Mouse (Mus musculus): Measurements from ENCODE around the gene Mecom. TPM values are rescaled to one million over a fixed set of nuclear protein-coding genes. Genes with fewer than 3 reads are reported as not detected.

The Mecom gene
- polyA plus RNA-seq, 1 experiment = 74.4 TPM

DNA sequence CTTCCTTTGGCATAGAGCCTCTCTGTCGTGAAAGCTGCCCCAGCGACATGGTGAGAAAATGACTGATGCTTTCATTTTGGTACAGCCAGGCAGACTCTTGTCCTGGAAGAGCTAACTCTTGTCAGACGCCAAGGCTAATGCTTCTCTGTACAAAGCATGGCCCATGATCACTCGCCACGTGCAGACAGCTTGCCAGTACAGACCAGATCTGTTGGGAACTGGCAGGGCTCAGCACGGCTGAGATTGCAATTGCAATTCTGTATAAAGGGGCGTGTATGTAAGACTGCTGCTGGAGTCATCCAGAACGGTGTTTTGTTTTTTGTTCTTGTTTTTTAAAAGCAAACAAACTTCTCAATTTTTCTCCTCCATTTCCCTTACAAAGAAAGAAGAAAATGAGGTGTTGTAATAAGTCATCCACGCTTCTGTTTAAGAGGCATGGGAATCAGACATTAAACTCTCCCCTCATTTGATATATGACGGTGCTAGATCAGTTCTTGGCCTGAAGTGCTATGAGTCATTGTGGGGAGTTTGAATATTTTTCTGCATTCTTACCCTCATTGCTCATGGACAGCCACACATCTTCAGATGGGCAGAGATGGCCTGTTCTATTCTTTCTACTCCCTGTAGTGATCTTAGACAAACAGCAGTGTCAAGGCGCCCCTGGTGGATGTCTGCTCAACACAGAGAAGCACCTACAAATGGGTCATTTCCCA lies 644.1 kb downstream of the Mecom start:
- Histone ChIP-seq H3K4me3 (ENCODE audit: insufficient read depth, low read length) (no peak overlapping the region), H3K4me1 (ENCODE audit: control insufficient read depth, insufficient read depth, low read length) (peaks cover 7% of the 10 kb centered on the region), H3K27ac (ENCODE audit: insufficient read depth, low read length) (peak overlapping the region; percentile 69)
- TF ChIP-seq POLR2A (IDR thresholded peaks at IDR 0.05; ENCODE audit: low read depth, low read length) = no peak
- no peak for TF ChIP-seq CTCF (IDR thresholded peaks at IDR 0.05; ENCODE audit: borderline replicate concordance, insufficient read depth, low read length)

Other genes starting within 250 kb of the Mecom start
- not detected in 2 replicates for gene Actrt3, start 51.9 kb upstream of the Mecom start, polyA plus RNA-seq (2011; ENCODE audit: insufficient read length, low read depth, missing spikeins)
- 22.9 and 24.3 TPM in 2 replicates for gene Mynn, start 54.1 kb upstream of the Mecom start, polyA plus RNA-seq (2011; ENCODE audit: insufficient read length, low read depth, missing spikeins)
- not detected in 2 replicates for gene Lrriq4, start 96.5 kb upstream of the Mecom start, polyA plus RNA-seq (2011; ENCODE audit: insufficient read length, low read depth, missing spikeins)
- not detected in 2 replicates for gene Lrrc34, start 99.9 kb upstream of the Mecom start, polyA plus RNA-seq (2011; ENCODE audit: insufficient read length, low read depth, missing spikeins)
- not detected in 2 replicates for gene Lrrc31, start 151.8 kb upstream of the Mecom start, polyA plus RNA-seq (2011; ENCODE audit: insufficient read length, low read depth, missing spikeins)
- gene Samd7, start 198.3 kb upstream of the Mecom start, polyA plus RNA-seq (2011; ENCODE audit: insufficient read length, low read depth, missing spikeins) = not detected in 2 replicates
- gene Sec62, start 244.9 kb upstream of the Mecom start, polyA plus RNA-seq (2011; ENCODE audit: insufficient read length, low read depth, missing spikeins) = 85.2 and 97.4 TPM in 2 replicates